Mouse (Mus musculus) MEL (cell line): ENCODE measurements around the gene Osbpl10. TPM values are rescaled to one million over a fixed set of nuclear protein-coding genes. Genes with fewer than 3 reads are reported as not detected.

Experiments
- DNase-seq: peaks from one replicate; pipeline ENCODE4 v3.0.0; 2011; ENCODE audit warnings: low read depth, low spot score
- H3K27ac ChIP-seq: 2 replicates; pipeline ENCODE4 v1.5.1; 2012; ENCODE audit warnings: low read depth, mild to moderate bottlenecking, control low read depth, low read length, moderate library complexity; ENCODE audit not compliant: control insufficient read depth
- H3K27me3 ChIP-seq, 2 experiments: fragments of 150-350 bp in 1 of 2; sonication (generic) in 1 of 2; 2 replicates each; pipeline ENCODE4 v1.6.1; 2012; ENCODE audit warnings: low read length in 2 of 2, mild to moderate bottlenecking in 2 of 2, improper control_type of control experiment in 1 of 2, moderate library complexity in 1 of 2; ENCODE audit not compliant: insufficient read depth in 2 of 2, control insufficient read depth in 1 of 2
- H3K36me3 ChIP-seq, 2 experiments: 2 replicates each; pipeline ENCODE4 v1.6.1; 2012 to 2014; ENCODE audit warnings: low read length in 2 of 2, improper control_type of control experiment in 1 of 2, inconsistent platforms in 1 of 2, mild to moderate bottlenecking in 1 of 2; ENCODE audit not compliant: insufficient read depth in 2 of 2, control insufficient read depth in 1 of 2
- H3K4me1 ChIP-seq, 2 experiments: fragments of 150-350 bp in 1 of 2; sonication (generic) in 1 of 2; 2 replicates each; pipeline ENCODE4 v1.6.1; 2012; ENCODE audit warnings: low read length in 2 of 2, improper control_type of control experiment in 1 of 2, mild to moderate bottlenecking in 1 of 2; ENCODE audit not compliant: insufficient read depth in 2 of 2, control insufficient read depth in 1 of 2
- H3K4me3 ChIP-seq, 2 experiments: fragments of 150-350 bp in 1 of 2; sonication (generic) in 1 of 2; 2 replicates each; pipeline ENCODE4 v1.5.1; 2012; ENCODE audit warnings: low read depth in 2 of 2, low read length in 2 of 2, mild to moderate bottlenecking in 2 of 2, moderate library complexity in 2 of 2, control low read depth in 1 of 2, improper control_type of control experiment in 1 of 2; ENCODE audit not compliant: control insufficient read depth in 1 of 2, insufficient read depth in 1 of 2
- H3K79me2 ChIP-seq: 2 replicates; pipeline ENCODE4 v1.6.1; 2012; ENCODE audit warnings: mild to moderate bottlenecking, low read length, moderate library complexity; ENCODE audit not compliant: control insufficient read depth, poor library complexity, insufficient read depth
- H3K9ac ChIP-seq: 2 replicates; pipeline ENCODE4 v1.6.1; 2012; ENCODE audit warnings: low read depth, mild to moderate bottlenecking, control low read depth, low read length, moderate library complexity; ENCODE audit not compliant: control insufficient read depth, poor library complexity, severe bottlenecking
- H3K9me3 ChIP-seq: fragments of 150-350 bp; sonication (generic); replicated peaks from 2 replicates; pipeline ENCODE4 v1.6.1; 2012; ENCODE audit warnings: mild to moderate bottlenecking, low read length, improper control_type of control experiment, moderate library complexity; ENCODE audit not compliant: insufficient read depth
- CTCF ChIP-seq, 3 experiments: IDR thresholded peaks in 2 of 3; conservative IDR thresholded peaks in 1 of 3; 2 replicates each; pipeline ENCODE4 v1.5.1; 2011 to 2012; ENCODE audit warnings: low read length in 3 of 3, low read depth in 2 of 3, mild to moderate bottlenecking in 2 of 3, improper control_type of control experiment in 1 of 3, inconsistent platforms in 1 of 3, mixed read lengths in 1 of 3, moderate library complexity in 1 of 3; ENCODE audit not compliant: control insufficient read depth in 1 of 3, insufficient read depth in 1 of 3, poor library complexity in 1 of 3, severe bottlenecking in 1 of 3
- E2F4 ChIP-seq: IDR thresholded peaks from 2 replicates; pipeline ENCODE4 v1.6.1; 2011; ENCODE audit warnings: low read depth, low read length, improper control_type of control experiment, borderline replicate concordance
- ELF1 ChIP-seq: IDR thresholded peaks from 2 replicates; pipeline ENCODE4 v1.6.1; 2014; ENCODE audit warnings: low read depth, mild to moderate bottlenecking, inconsistent platforms, low read length, improper control_type of control experiment, moderate library complexity
- JUND ChIP-seq: IDR thresholded peaks from 2 replicates; pipeline ENCODE4 v1.6.1; 2011; ENCODE audit warnings: low read depth, mild to moderate bottlenecking, improper control_type of control experiment, low read length
- MEF2A ChIP-seq: IDR thresholded peaks from 2 replicates; pipeline ENCODE4 v1.6.1; 2014; ENCODE audit warnings: low read depth, mild to moderate bottlenecking, inconsistent platforms, low read length, improper control_type of control experiment; ENCODE audit not compliant: poor library complexity, insufficient replicate concordance, severe bottlenecking; ENCODE audit errors: extremely low read depth
- RAD21 ChIP-seq: IDR thresholded peaks from 2 replicates; pipeline ENCODE4 v1.6.1; 2011; ENCODE audit warnings: mild to moderate bottlenecking, low read depth, low read length, improper control_type of control experiment
- RCOR1 ChIP-seq: IDR thresholded peaks from 2 replicates; pipeline ENCODE4 v1.6.1; 2012; ENCODE audit warnings: low read depth, mild to moderate bottlenecking, inconsistent platforms, low read length, improper control_type of control experiment
- SMC3 ChIP-seq: IDR thresholded peaks from 2 replicates; pipeline ENCODE4 v1.6.1; 2011; ENCODE audit warnings: low read depth, low read length, improper control_type of control experiment
- TAL1 ChIP-seq: IDR thresholded peaks from 2 replicates; pipeline ENCODE4 v1.6.1; 2012; ENCODE audit warnings: mild to moderate bottlenecking, inconsistent platforms, low read length, moderate library complexity, mixed read lengths
- polyA plus RNA-seq, 2 experiments: library from polyadenylated mRNA; stranded (reverse) in 1 of 2; unstranded in 1 of 2; fragments of >175 nt in 1 of 2; fragments of >200 nt in 1 of 2; gene quantifications; 2 replicates each; pipeline versions ENCODE4 v1.2.1 to v1.2.4; 2012; ENCODE audit warnings: low replicate concordance in 2 of 2, low read depth in 1 of 2; ENCODE audit not compliant: insufficient read length in 2 of 2, insufficient read depth in 1 of 2, missing spikeins in 1 of 2
- total RNA-seq: library from RNA; depleted of rRNA; stranded (reverse); fragments of 300-350 nt; gene quantifications from 2 replicates; pipeline ENCODE4 v1.2.3, GENCODE M21; 2012

Gene Osbpl10
- total and polyA plus RNA-seq, 3 experiments, result not detected

GRCm38 (mm10) chr9:114944642-114945041 lies 33.7 kb upstream of the Osbpl10 start:
- Histone ChIP-seq H3K27me3 (no peaks in the 10 kb centered on the region), H3K79me2 (no peaks in the 10 kb centered on the region), H3K4me1 (no peaks in the 10 kb centered on the region), H3K27ac (no peak overlapping the region), H3K36me3 (no peaks in the 10 kb centered on the region), H3K9ac (no peak overlapping the region), H3K4me3 (no peak overlapping the region), H3K9me3 (no peaks in the 10 kb centered on the region)
- TF ChIP-seq E2F4, result no peak
- DNase-seq, result no peak

- Histone ChIP-seq H3K4me3 (no peak overlapping the region), H3K27me3 (no peaks in the 10 kb centered on the region), H3K27ac (no peak overlapping the region), H3K9ac (no peak overlapping the region), H3K9me3 (no peaks in the 10 kb centered on the region), H3K36me3 (no peaks in the 10 kb centered on the region), H3K79me2 (no peaks in the 10 kb centered on the region), H3K4me1 (no peaks in the 10 kb centered on the region)
- no peak for TF ChIP-seq MEF2A
- no peak for DNase-seq
Measured at GRCm38 (mm10) chr9:114945576-114945975, 32.8 kb upstream of the Osbpl10 start.

GRCm38 (mm10) chr9:114948395-114948794 lies 30.0 kb upstream of the Osbpl10 start:
- DNase-seq, result peak; percentile 32
- Histone ChIP-seq H3K4me1 (no peaks in the 10 kb centered on the region), H3K4me3 (no peak overlapping the region), H3K27me3 (no peaks in the 10 kb centered on the region), H3K9me3 (no peaks in the 10 kb centered on the region), H3K36me3 (no peaks in the 10 kb centered on the region), H3K9ac (no peak overlapping the region), H3K27ac (no peak overlapping the region), H3K79me2 (no peaks in the 10 kb centered on the region)
- TF ChIP-seq TAL1, result peak; percentile 45; the same call in 1 of the 2 replicates
- no peak for TF ChIP-seq JUND
- TF ChIP-seq RCOR1, result 0 out of 2 replicates have a peak, but pooled peaks have one; percentile 16

GRCm38 (mm10) chr9:114952866-114953265 lies 25.5 kb upstream of the Osbpl10 start:
- no peaks in the 10 kb centered on the region for H3K36me3 ChIP-seq
- no peak overlapping the region for H3K27ac ChIP-seq
- H3K4me1 ChIP-seq, result no peaks in the 10 kb centered on the region
- peak; percentile 24 for DNase-seq
- no peak overlapping the region for H3K4me3 ChIP-seq
- TF ChIP-seq ELF1, result no peak
- TF ChIP-seq CTCF (IDR thresholded peaks at IDR 0.05 in 2 of 3, conservative IDR thresholded peaks at IDR 0.05 in 1 of 3; ENCODE audit: control insufficient read depth in 1 of 3, insufficient read depth in 1 of 3, low read depth in 2 of 3, low read length in 3 of 3, poor library complexity in 1 of 3, severe bottlenecking in 1 of 3), result peak; percentile 21 to 43 (median 42); a peak in 5 of 6 replicates
- peak; percentile 38 for TF ChIP-seq SMC3
- TF ChIP-seq RAD21, result peak; percentile 35
- no peaks in the 10 kb centered on the region for H3K79me2 ChIP-seq
- H3K9ac ChIP-seq, result no peak overlapping the region
- no peaks in the 10 kb centered on the region for H3K9me3 ChIP-seq
- no peaks in the 10 kb centered on the region for H3K27me3 ChIP-seq
